Mouse (Mus musculus) left cerebral cortex, postnatal 14 days (tissue): ENCODE measurements around the gene Gm5868. TPM values are rescaled to one million over a fixed set of nuclear protein-coding genes. Genes with fewer than 3 reads are reported as not detected.
"Not testable (repeated sequence)": the region's sequence is repeated elsewhere in the genome, so short reads cannot be mapped to it uniquely, and the experiment has no call there.

Experiments
- DNase-seq, 2 experiments: peaks; one replicate each; pipeline ENCODE4 v3.0.0; 2021 to 2022; ENCODE audit warnings: low spot score in 2 of 2, mixed read lengths in 1 of 2
- intact Hi-C: fragments of 180-260 bp; cut with DNase I; formaldehyde crosslinking; loops from one replicate; pipeline ENCODE4 v1.15.1; 2025
- long read RNA-seq, 2 experiments: library from polyadenylated mRNA; stranded (forward); transcript quantifications; one replicate each; pipeline ENCODE4 v2.0.0; 2021
- total RNA-seq, 2 experiments: library from RNA; stranded (reverse); gene quantifications; 2 replicates each; pipeline ENCODE4 v1.2.3; 2021

The Gm5868 gene
- under 1 TPM; 0.26 to 0.44 TPM for total RNA-seq
- long read RNA-seq, experiment 1 = 0 reads
- long read RNA-seq, experiment 2 = 0 reads

- DNase-seq = no peak
- intact Hi-C loops = loop anchor here (5.0 kb wide), 1 partner anchor 420 kb away; the partner anchor contains the start of gene Slc10a4
Measured at GRCm38 (mm10) chr5:72587192-72587681, at the start of gene Gm5868. Gm5868 (minus strand) TSS chr5:72587551.

- DNase-seq = no peak
- intact Hi-C loops = no loop called here
Measured at GRCm38 (mm10) chr5:72636576-72636975, 49.2 kb upstream of the Gm5868 start.

GRCm38 (mm10) chr5:72636122-72636521, 48.8 kb upstream of the Gm5868 start:
- intact Hi-C loops = no loop called here
- DNase-seq = no peak

GRCm38 (mm10) chr5:72634791-72635271, 47.5 kb upstream of the Gm5868 start:
- intact Hi-C loops = no loop called here

GRCm38 (mm10) chr5:72630026-72630425, 42.7 kb upstream of the Gm5868 start:
- intact Hi-C loops = no loop called here
- DNase-seq = no peak

More at GRCm38 (mm10) chr5:72634791-72635271, 47.5 kb upstream of the Gm5868 start:
- DNase-seq = no peak

- DNase-seq = no peak
- intact Hi-C loops = no loop called here
Measured at GRCm38 (mm10) chr5:72621022-72621421, 33.7 kb upstream of the Gm5868 start.

- no peak for DNase-seq
- intact Hi-C loops = no loop called here
Measured at GRCm38 (mm10) chr5:72617413-72617812, 30.1 kb upstream of the Gm5868 start.

- DNase-seq = no peak
- intact Hi-C loops = no loop called here
Measured at GRCm38 (mm10) chr5:72603138-72603537, 15.8 kb upstream of the Gm5868 start.

- DNase-seq = peak in 1 of 2 experiments; percentile 16
- intact Hi-C loops = no loop called here
Measured at GRCm38 (mm10) chr5:72601006-72601405, 13.7 kb upstream of the Gm5868 start.

GRCm38 (mm10) chr5:72586667-72587191, 622 bp downstream of the Gm5868 start:
- intact Hi-C loops = loop anchor here (5.0 kb wide), 1 partner anchor 421 kb away; the partner anchor contains the start of gene Slc10a4
- DNase-seq = not testable (repeated sequence)

GRCm38 (mm10) chr5:72586122-72586521, 1.2 kb downstream of the Gm5868 start:
- not testable (repeated sequence) for DNase-seq
- intact Hi-C loops = loop anchor here (5.0 kb wide), 1 partner anchor 421 kb away; the partner anchor contains the start of gene Slc10a4

- DNase-seq = not testable (repeated sequence)
Measured at GRCm38 (mm10) chr5:72580970-72581332, 6.4 kb downstream of the Gm5868 start, which contains the start of gene Zar1. Zar1 (minus strand) TSS chr5:72581254.

GRCm38 (mm10) chr5:72580088-72580969, 7.0 kb downstream of the Gm5868 start:
- DNase-seq, intact Hi-C loops: not testable (repeated sequence)

More at GRCm38 (mm10) chr5:72580970-72581332, 6.4 kb downstream of the Gm5868 start, which contains the start of gene Zar1:
- intact Hi-C loops = not testable (repeated sequence)

- DNase-seq = not testable (repeated sequence)
- intact Hi-C loops = loop anchor here (5.0 kb wide), 1 partner anchor 438 kb away; no protein-coding TSS in a partner anchor
Measured at GRCm38 (mm10) chr5:72579599-72579998, 7.8 kb downstream of the Gm5868 start.

- intact Hi-C loops = no loop called here
- DNase-seq = no peak
Measured at GRCm38 (mm10) chr5:72565621-72566020, 21.7 kb downstream of the Gm5868 start.

GRCm38 (mm10) chr5:72563183-72563582, 24.2 kb downstream of the Gm5868 start:
- intact Hi-C loops = not testable (repeated sequence)

GRCm38 (mm10) chr5:72560976-72561628, 26.2 kb downstream of the Gm5868 start:
- no peak for DNase-seq
- intact Hi-C loops = no loop called here

More at GRCm38 (mm10) chr5:72563183-72563582, 24.2 kb downstream of the Gm5868 start:
- not testable (repeated sequence) for DNase-seq

- peak; percentile 97 to 99 for DNase-seq
- intact Hi-C loops = loop anchor here (5.0 to 10.0 kb wide), 2 partner anchors 155 to 198 kb away; no protein-coding TSS in a partner anchor
Measured at GRCm38 (mm10) chr5:72559544-72560049, 27.8 kb downstream of the Gm5868 start, which contains the start of gene Nfxl1. Nfxl1 (minus strand) TSS chr5:72559684.
